Mouse (Mus musculus) hindbrain, embryonic 12.5 days (tissue): ENCODE data around the gene Tenm3. TPM values are rescaled to one million over a fixed set of nuclear protein-coding genes. Genes with fewer than 3 reads are reported as not detected.

ENCODE experiments used
- ATAC-seq: fragments of 200-750 bp; cut with Nextera tagmentation; 2 replicates; pipeline ENCODE4 v1.8.0; 2017; ENCODE audit warnings: moderate TSS enrichment; ENCODE audit not compliant: low FRiP score
- H3K27ac ChIP-seq: fragments of 300-500 bp; sonication (generic); 2 replicates; pipeline ENCODE4 v1.5.1; 2016; ENCODE audit warnings: mild to moderate bottlenecking
- H3K27me3 ChIP-seq: fragments of 300-500 bp; sonication (generic); 2 replicates; pipeline ENCODE4 v1.6.1; 2016; ENCODE audit warnings: mild to moderate bottlenecking
- H3K36me3 ChIP-seq: fragments of 300-500 bp; sonication (generic); 2 replicates; pipeline ENCODE4 v1.6.1; 2016; ENCODE audit warnings: mild to moderate bottlenecking
- H3K4me1 ChIP-seq: fragments of 300-500 bp; sonication (generic); 2 replicates; pipeline ENCODE4 v1.6.1; 2016
- H3K4me2 ChIP-seq: fragments of 300-500 bp; sonication (generic); replicated peaks from 2 replicates; pipeline ENCODE4 v1.6.1; 2016; ENCODE audit warnings: mild to moderate bottlenecking
- H3K4me3 ChIP-seq: fragments of 300-500 bp; sonication (generic); 2 replicates; pipeline ENCODE4 v1.5.1; 2016; ENCODE audit warnings: mild to moderate bottlenecking
- H3K9ac ChIP-seq: fragments of 300-500 bp; sonication (generic); 2 replicates; pipeline ENCODE4 v1.6.1; 2016; ENCODE audit warnings: mild to moderate bottlenecking, moderate library complexity
- H3K9me3 ChIP-seq: fragments of 300-500 bp; sonication (generic); replicated peaks from 2 replicates; pipeline ENCODE4 v1.6.1; 2016; ENCODE audit warnings: mild to moderate bottlenecking
- WGBS: fragments of 180-500 bp; shearing (Covaris S2); methylation state at CpG from one replicate; pipeline ENCODE4 v1.1.7; 2016; 5-methylcytosine and 5-hydroxymethylcytosine counted together
- polyA plus RNA-seq: library from polyadenylated mRNA; unstranded; fragments of >200 nt; fragmentation: Nextera tagmentation; extraction: Ambion mirVana; gene quantifications from 2 replicates; pipeline ENCODE4 v1.2.1, GENCODE M21; 2016

Tenm3 gene
- polyA plus RNA-seq, 1 experiment from 2014 or later, result 52.8 TPM

GRCm38 (mm10) chr8:48765212-48765611 is 78.5 kb downstream of the Tenm3 start:
- H3K4me2 ChIP-seq, result no peak overlapping the region
- H3K9me3 ChIP-seq, result no peaks in the 10 kb centered on the region
- WGBS, result 53% methylated on average over 6 of the region's 6 CpGs
- no peak for ATAC-seq
- H3K27ac ChIP-seq, result no peak overlapping the region
- H3K4me3 ChIP-seq, result no peak overlapping the region
- no peaks in the 10 kb centered on the region for H3K4me1 ChIP-seq
- H3K36me3 ChIP-seq, result no peaks in the 10 kb centered on the region
- no peaks in the 10 kb centered on the region for H3K27me3 ChIP-seq
- no peak overlapping the region for H3K9ac ChIP-seq

- Histone ChIP-seq H3K4me3 (no peak overlapping the region), H3K36me3 (no peaks in the 10 kb centered on the region), H3K4me1 (no peaks in the 10 kb centered on the region), H3K9me3 (no peaks in the 10 kb centered on the region), H3K27me3 (no peaks in the 10 kb centered on the region), H3K27ac (no peak overlapping the region), H3K4me2 (no peak overlapping the region), H3K9ac (no peak overlapping the region)
- ATAC-seq, result no peak
- WGBS, result 79% methylated on average over 3 of the region's 3 CpGs
Observed at GRCm38 (mm10) chr8:48764011-48764410, 79.7 kb downstream of the Tenm3 start.

GRCm38 (mm10) chr8:48756874-48757273 is 86.9 kb downstream of the Tenm3 start:
- WGBS, result 82% methylated on average over 2 of the region's 2 CpGs
- H3K9me3 ChIP-seq, result no peaks in the 10 kb centered on the region

GRCm38 (mm10) chr8:48755492-48755891 is 88.3 kb downstream of the Tenm3 start:
- ATAC-seq, result no peak
- WGBS, result 59% methylated on average over 7 of the region's 7 CpGs
- H3K9ac ChIP-seq, result no peak overlapping the region

More at GRCm38 (mm10) chr8:48756874-48757273, 86.9 kb downstream of the Tenm3 start:
- H3K27ac ChIP-seq, result no peak overlapping the region
- no peaks in the 10 kb centered on the region for H3K27me3 ChIP-seq
- no peak overlapping the region for H3K4me2 ChIP-seq
- no peak overlapping the region for H3K9ac ChIP-seq
- no peak for ATAC-seq
- no peaks in the 10 kb centered on the region for H3K36me3 ChIP-seq
- H3K4me3 ChIP-seq, result no peak overlapping the region
- H3K4me1 ChIP-seq, result peaks cover 6% of the 10 kb centered on the region; the same call in 1 of the 2 replicates

GRCm38 (mm10) chr8:48754959-48755358 is 88.8 kb downstream of the Tenm3 start:
- Histone ChIP-seq H3K4me2 (no peak overlapping the region), H3K9me3 (no peaks in the 10 kb centered on the region), H3K4me3 (no peak overlapping the region), H3K27ac (no peak overlapping the region), H3K4me1 (peaks cover 6% of the 10 kb centered on the region; the same call in 1 of the 2 replicates), H3K36me3 (no peaks in the 10 kb centered on the region), H3K27me3 (no peaks in the 10 kb centered on the region), H3K9ac (no peak overlapping the region)
- WGBS, result 78% methylated on average over 2 of the region's 2 CpGs
- no peak for ATAC-seq

More at GRCm38 (mm10) chr8:48755492-48755891, 88.3 kb downstream of the Tenm3 start:
- Histone ChIP-seq H3K4me3 (no peak overlapping the region), H3K27me3 (no peaks in the 10 kb centered on the region), H3K36me3 (no peaks in the 10 kb centered on the region), H3K4me1 (peaks cover 6% of the 10 kb centered on the region; the same call in 1 of the 2 replicates), H3K27ac (no peak overlapping the region), H3K4me2 (no peak overlapping the region), H3K9me3 (no peaks in the 10 kb centered on the region)

GRCm38 (mm10) chr8:48751965-48752364 is 91.8 kb downstream of the Tenm3 start:
- no peak for ATAC-seq

GRCm38 (mm10) chr8:48748503-48749059 is 95.2 kb downstream of the Tenm3 start:
- H3K4me2 ChIP-seq, result no peak overlapping the region
- ATAC-seq, result peak; percentile 32; the same call in 1 of the 2 replicates
- no peak overlapping the region for H3K9ac ChIP-seq
- H3K4me3 ChIP-seq, result no peak overlapping the region
- no peaks in the 10 kb centered on the region for H3K36me3 ChIP-seq
- no peaks in the 10 kb centered on the region for H3K9me3 ChIP-seq
- no peak overlapping the region for H3K27ac ChIP-seq
- WGBS, result 65% methylated on average over 13 of the region's 13 CpGs
- H3K27me3 ChIP-seq, result no peaks in the 10 kb centered on the region
- no peaks in the 10 kb centered on the region for H3K4me1 ChIP-seq

More at GRCm38 (mm10) chr8:48751965-48752364, 91.8 kb downstream of the Tenm3 start:
- H3K27ac ChIP-seq, result no peak overlapping the region
- no peaks in the 10 kb centered on the region for H3K27me3 ChIP-seq
- H3K4me2 ChIP-seq, result no peak overlapping the region
- no peak overlapping the region for H3K9ac ChIP-seq
- no peaks in the 10 kb centered on the region for H3K9me3 ChIP-seq
- H3K36me3 ChIP-seq, result no peaks in the 10 kb centered on the region
- peaks cover 6% of the 10 kb centered on the region; the same call in 1 of the 2 replicates for H3K4me1 ChIP-seq
- H3K4me3 ChIP-seq, result no peak overlapping the region
- WGBS, result 82% methylated on average over 5 of the region's 5 CpGs

GRCm38 (mm10) chr8:48743912-48744311 is 99.8 kb downstream of the Tenm3 start:
- Histone ChIP-seq H3K4me3 (no peak overlapping the region), H3K36me3 (no peaks in the 10 kb centered on the region), H3K4me1 (peaks cover 9% of the 10 kb centered on the region), H3K27ac (no peak overlapping the region), H3K9ac (no peak overlapping the region), H3K9me3 (no peaks in the 10 kb centered on the region), H3K4me2 (no peak overlapping the region), H3K27me3 (no peaks in the 10 kb centered on the region)
- ATAC-seq, result no peak
- 90% methylated on average over 4 of the region's 4 CpGs for WGBS

GRCm38 (mm10) chr8:48742741-48743140 is 101.0 kb downstream of the Tenm3 start:
- no peak overlapping the region for H3K4me3 ChIP-seq
- H3K9ac ChIP-seq, result no peak overlapping the region
- no peak overlapping the region for H3K27ac ChIP-seq
- no peak for ATAC-seq
- H3K4me2 ChIP-seq, result no peak overlapping the region
- WGBS, result 92% methylated on average over 6 of the region's 6 CpGs
- no peaks in the 10 kb centered on the region for H3K36me3 ChIP-seq
- no peaks in the 10 kb centered on the region for H3K9me3 ChIP-seq
- peaks cover 10% of the 10 kb centered on the region for H3K4me1 ChIP-seq
- H3K27me3 ChIP-seq, result no peaks in the 10 kb centered on the region

- peaks cover 10% of the 10 kb centered on the region for H3K4me1 ChIP-seq
- no peak overlapping the region for H3K27ac ChIP-seq
- no peaks in the 10 kb centered on the region for H3K36me3 ChIP-seq
- no peak overlapping the region for H3K4me2 ChIP-seq
- 74% methylated on average over 11 of the region's 11 CpGs for WGBS
- ATAC-seq, result no peak
- H3K4me3 ChIP-seq, result no peak overlapping the region
- H3K9ac ChIP-seq, result no peak overlapping the region
- no peaks in the 10 kb centered on the region for H3K27me3 ChIP-seq
- H3K9me3 ChIP-seq, result no peaks in the 10 kb centered on the region
Observed at GRCm38 (mm10) chr8:48740951-48741350, 102.8 kb downstream of the Tenm3 start.

- Histone ChIP-seq H3K9me3 (no peaks in the 10 kb centered on the region), H3K4me3 (0 out of 2 replicates have a peak overlapping the region, but pooled peaks have one; percentile 4), H3K27ac (0 out of 2 replicates have a peak overlapping the region, but pooled peaks have one; percentile 23), H3K27me3 (no peaks in the 10 kb centered on the region), H3K9ac (no peak overlapping the region), H3K4me2 (peak overlapping the region; percentile 36), H3K36me3 (no peaks in the 10 kb centered on the region), H3K4me1 (peaks cover 10% of the 10 kb centered on the region)
- peak; percentile 63; the same call in 1 of the 2 replicates for ATAC-seq
- 59% methylated on average over 23 of the region's 23 CpGs for WGBS
Observed at GRCm38 (mm10) chr8:48740147-48740881, 103.4 kb downstream of the Tenm3 start.

- Histone ChIP-seq H3K27ac (no peak overlapping the region), H3K4me2 (no peak overlapping the region), H3K4me3 (no peak overlapping the region), H3K36me3 (no peaks in the 10 kb centered on the region), H3K27me3 (no peaks in the 10 kb centered on the region), H3K4me1 (no peaks in the 10 kb centered on the region), H3K9ac (no peak overlapping the region), H3K9me3 (no peaks in the 10 kb centered on the region)
- ATAC-seq, result no peak
- 82% methylated on average over 10 of the region's 10 CpGs for WGBS
Observed at GRCm38 (mm10) chr8:48733731-48734130, 110.0 kb downstream of the Tenm3 start.
